Mouse (Mus musculus): ENCODE measurements around the gene Lgmn.

GRCm38 (mm10) chr12:102345031-102345815 is 94.4 kb downstream of the Lgmn start:
- TF ChIP-seq CTCF (IDR thresholded peaks at IDR 0.05; ENCODE audit: low read depth) (no peak), EP300 (optimal IDR thresholded peaks at IDR 0.05) (no peak)

All from stomach, postnatal 0 days (tissue).